Mouse (Mus musculus): ENCODE measurements around the gene Tmem209.

Gene Tmem209

DNA sequence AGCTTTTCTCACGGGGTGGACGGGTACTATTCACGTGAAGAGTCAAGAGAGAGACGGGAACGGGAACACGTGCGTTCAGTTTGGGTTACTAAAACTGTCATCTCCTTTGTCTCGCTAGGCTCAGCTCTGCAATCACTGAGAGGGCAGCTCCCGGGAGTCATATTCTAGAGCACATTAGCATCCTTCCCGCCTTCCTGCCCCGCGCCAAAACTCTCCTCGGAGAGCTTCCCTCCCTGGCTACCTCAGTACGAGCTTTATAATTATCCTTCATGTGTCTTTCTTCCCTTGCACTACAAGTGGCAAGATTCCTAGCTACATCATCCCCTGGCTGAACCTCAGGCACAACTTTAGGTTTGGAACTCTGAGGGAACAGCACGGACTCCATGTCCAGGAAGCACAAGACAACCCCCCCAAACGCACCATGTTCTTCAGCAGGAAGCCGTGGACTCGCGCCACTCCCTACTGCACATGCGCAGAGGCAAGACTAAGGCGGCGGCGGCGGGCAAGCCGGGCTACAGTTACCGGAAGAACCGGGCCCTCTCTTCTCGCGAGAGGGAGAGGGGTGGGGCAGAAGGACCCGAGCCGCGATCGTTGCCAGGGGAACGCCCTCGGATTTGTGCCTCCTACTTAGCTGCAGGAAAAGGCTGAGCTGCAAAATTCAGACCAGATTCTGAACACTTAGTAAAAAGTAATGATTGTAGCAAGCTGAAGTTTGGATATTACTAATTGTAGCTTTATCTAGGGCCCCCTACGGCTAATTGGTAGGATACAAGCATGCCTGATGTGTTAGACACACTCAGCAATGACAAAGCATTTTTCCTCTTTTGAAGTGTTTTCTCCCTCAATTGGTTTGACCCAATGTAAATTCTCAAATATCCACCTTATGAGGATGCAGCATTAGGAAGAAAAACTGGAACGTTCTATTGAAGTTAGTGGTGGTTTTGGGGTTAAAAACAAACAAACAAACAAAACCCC, at the start of gene Tmem209, which contains the start of gene Ssmem1:
Gene Tmem209, minus strand, starts transcription at position 519 of the 975 bp plus-strand sequence.
Gene Ssmem1, plus strand, starts transcription at position 585 of the 975 bp plus-strand sequence.
- DNase-seq = peak; percentile 99

- no peak for DNase-seq
Measured at GRCm38 (mm10) chr6:30556080-30556479, 46.5 kb upstream of the Tmem209 start.

GRCm38 (mm10) chr6:30554621-30555170, 45.1 kb upstream of the Tmem209 start:
- DNase-seq = no peak

- no peak for DNase-seq
Measured at GRCm38 (mm10) chr6:30554092-30554491, 44.5 kb upstream of the Tmem209 start.

DNA sequence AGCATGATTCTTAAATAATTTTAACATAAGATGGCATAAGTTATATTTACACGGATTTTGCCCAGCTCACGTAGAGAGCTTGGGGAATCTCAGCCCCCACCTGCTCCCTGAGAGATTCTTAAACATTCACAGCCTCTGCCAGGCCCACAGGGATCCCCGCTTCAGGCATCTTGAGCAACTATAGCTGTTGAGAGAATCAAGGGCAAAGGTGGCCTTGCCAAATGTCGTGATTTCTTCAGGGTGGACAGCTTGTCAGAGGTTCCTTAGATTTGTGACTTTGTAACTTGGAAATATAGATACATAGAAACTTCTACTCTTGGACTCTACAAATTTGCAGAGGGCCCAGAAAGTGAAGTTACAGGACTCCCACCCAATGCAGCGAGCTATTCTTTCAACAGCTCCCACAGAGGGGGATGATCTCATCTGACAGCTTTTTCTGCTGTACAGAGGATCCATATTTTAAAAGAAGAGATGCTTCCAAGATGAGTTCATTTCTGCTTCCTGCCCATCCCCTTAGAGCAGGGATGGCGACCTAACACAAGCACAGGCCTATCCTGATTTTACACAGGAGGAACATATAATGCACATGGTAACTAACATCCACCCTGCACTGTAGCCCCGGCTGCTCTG, 43.9 kb upstream of the Tmem209 start:
- DNase-seq = no peak

DNA sequence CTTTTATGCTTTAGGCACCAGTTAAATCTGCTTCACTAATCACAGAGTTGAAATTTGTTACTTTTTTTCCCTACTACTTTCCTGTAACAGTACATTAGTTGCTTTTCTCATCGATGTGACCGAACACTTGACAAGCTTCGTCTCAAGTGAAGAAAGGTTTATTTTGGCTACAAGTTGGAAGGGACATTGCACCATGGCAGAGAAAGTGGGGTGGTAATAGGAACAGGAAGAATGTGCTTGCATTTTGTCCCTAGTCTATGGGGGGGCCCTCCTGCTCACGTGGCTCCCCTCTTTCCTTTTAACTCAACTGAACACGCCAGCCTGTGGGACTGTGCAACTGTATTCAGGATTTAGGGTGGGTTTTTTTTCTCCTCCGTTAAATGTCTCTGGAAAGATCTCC, 43.0 kb upstream of the Tmem209 start:
- no peak for DNase-seq

DNA sequence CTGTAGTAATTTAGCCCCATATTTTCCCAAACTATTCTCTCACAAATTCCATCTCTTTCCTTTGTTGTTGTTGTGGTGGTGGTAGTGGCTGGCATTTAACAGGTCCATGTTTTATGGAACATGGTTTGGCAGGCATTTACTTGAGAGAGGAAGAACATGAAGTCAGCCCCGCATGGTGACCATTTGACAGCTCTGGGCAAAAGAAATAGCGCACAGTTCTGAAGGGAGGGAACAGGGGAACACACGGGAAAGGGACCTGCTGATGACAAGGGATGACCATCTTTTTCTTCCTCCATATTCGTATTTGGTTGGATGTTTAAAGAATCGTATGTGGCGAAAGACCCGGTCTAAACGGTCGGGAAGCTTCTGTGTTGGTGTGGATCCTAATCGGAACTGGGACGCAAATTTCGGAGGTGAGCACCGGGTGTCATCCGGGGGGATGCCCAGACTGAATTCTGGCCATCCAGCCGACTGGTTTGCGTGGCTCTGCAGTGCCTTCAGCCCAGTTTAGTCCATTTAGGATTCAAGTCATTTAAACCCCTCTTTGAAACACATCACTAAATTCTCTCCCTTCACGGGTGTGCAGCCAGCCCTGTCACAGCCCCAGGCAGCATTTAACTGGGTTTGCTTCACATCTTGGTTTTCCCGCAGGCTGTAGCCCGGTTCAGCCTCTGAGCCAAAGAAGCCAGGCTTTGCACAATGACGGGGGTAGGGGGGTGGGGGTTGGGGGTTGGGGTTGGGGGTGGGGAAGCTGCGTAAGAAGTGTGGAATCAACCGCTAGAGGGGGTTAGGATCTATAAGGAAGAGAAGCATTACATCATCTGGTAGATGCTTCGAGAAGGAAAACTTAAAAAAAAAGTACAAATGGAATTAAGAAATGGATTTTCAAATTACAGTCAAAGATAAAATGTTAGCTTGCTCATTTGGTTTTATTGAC, 42.3 kb upstream of the Tmem209 start:
- no peak for DNase-seq

GRCm38 (mm10) chr6:30551193-30551515, 41.6 kb upstream of the Tmem209 start:
- no peak for DNase-seq

DNA sequence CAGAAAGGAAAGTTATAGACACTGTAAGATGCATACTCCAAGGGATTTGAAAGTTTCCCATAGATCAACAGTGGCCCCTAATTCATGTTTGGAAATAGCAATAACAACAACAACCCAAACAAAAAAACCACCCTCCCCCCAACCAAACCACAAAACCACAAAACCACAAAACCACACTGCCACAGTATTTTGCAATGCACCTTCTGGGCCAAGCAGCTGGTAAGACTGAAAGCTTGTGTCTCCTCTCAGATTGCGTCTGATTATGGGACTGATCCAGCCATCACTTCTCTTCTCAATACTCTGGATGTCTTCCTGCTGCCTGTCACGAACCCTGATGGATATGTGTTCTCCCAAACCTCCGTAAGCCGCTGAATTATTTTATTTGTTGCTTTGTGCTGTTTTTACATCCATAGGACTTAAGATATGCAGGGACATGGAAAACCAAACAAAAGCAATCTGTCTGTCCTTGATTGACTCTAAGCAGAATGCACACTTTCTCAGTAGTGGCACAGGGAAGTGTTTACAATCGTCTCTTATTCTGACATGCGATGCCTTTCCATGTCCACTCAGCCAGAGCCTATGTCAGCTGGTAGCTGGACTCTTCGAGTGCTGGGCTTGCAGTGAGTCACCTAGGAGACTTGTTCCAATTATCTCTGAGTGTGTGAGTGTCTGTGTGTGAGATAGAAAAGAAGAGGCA, 41.1 kb upstream of the Tmem209 start:
- DNase-seq = no peak

GRCm38 (mm10) chr6:30549231-30549761, 39.7 kb upstream of the Tmem209 start:
- no peak for DNase-seq

DNA sequence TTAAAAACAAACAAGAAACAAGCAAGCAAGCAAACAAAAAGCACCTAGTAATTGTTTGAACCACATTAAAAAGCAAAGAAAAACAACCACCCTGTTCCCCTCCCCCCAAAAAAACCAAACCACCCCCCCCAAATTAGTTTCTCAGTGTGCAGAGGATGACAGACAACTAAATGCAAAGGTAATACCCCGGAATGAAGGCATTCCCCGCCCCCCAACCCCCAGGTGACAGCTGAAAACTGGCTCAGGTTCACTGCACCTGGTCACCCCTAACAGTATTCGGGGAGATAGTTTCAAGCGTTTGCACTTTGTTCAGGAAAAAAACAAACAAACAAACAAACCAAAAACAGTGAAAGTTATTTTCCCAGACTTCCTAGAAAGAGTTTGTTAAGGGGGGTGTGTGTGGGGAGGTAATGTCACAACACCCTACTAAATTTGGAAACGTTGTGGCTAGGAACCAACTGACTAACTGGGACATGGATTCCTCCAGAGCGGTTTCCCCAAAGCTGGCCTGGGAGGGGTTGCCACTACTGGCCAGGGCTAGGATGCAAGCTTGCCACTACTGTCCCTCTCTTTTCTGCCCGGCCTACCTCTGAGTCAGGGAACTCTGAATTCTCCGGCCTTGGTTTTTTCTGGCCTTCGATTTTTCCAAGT, 38.2 kb upstream of the Tmem209 start:
- DNase-seq = no peak

DNA sequence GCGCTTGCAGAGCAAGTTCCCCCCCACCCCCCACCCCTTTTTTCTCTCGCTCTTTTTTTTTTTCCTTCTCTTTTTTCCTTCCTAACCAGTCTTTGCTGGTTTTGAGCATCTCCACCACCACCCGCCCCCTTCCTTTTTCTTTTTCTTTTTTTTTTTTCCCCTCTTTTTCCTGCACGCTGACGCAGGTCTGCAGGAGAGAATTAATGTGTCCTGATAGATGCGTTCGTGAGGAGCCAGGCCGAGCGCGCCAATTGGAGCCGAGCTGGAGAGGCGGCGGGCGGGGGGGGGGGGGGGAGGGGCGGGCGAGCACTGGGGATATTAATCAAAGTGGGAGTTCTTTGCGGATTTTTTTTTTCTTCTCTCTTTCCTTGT, 37.7 kb upstream of the Tmem209 start:
- DNase-seq = peak; percentile 58

DNA sequence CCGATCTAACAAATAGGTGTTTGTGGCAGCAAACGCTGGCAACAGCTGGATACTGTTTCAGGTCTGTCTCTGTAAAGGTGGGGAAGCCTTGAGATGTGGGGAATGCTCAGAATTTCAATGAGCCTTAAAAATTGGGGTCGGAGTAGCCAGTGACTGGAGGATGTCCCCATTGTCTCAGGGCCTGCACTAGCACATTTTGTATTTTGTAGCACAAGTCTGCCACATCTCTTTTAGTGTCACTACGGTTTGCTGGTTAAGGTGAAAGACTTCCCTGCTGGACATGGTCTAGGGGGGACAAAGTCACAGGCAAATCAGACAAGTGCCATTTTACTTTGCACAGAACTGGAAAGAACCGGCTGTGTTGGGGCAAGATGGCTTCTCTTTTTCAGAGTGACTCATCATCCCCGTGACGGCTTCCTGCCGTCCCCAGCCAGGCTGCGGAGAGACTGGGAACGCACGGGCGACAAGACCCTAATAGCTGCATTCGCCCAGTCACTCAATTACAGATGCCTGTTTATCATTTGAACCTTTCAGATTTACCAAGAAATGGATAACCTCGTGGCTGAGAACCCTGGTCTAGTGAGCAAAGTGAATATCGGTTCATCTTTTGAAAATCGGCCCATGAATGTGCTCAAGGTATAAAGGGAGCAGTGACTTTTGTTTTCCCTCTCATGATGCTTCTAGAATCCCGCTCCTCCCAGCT, 37.1 kb upstream of the Tmem209 start:
- DNase-seq = no peak

DNA sequence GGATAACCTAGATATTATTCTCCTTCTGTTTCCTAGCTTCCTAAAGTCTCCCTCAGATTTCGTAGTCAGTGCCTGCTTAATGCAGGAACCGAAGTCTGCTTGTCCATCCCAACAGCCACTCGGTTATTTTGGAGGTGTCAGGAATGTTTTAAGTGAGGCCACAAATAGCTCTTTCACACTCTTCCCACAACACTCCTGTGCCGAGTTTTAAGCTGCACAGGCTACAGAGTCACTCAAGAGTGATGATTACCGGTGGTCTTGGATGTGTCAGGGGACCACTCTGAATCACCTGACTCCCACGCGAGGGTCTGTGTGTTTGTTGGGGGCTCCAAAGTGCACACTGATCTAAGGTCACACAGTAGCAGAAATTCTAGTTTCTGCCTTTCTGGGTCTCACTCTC, 36.1 kb upstream of the Tmem209 start:
- DNase-seq = no peak

DNA sequence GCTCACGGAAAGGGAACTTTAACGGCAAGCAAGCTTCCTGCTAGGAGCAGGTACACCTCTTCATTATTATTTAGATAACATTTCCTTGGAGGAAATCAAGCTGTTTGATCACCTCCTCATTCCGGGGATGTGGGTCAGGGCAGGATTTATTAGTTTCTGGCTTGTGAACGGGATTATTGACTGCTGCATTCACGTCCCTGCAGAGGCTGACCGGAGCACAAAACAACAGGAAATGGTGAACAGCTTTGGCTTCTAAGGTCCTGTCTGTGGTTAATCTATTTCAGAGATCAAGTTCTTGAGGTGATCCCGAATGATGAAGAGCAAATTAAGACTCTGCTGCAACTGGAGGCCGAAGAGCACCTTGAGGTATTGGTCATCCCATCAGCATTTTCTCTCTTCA, 34.3 kb upstream of the Tmem209 start:
- no peak for DNase-seq

- DNase-seq = no peak
Measured at GRCm38 (mm10) chr6:30543077-30543476, 33.5 kb upstream of the Tmem209 start.

- no peak for DNase-seq
Measured at GRCm38 (mm10) chr6:30542277-30542676, 32.7 kb upstream of the Tmem209 start.

DNA sequence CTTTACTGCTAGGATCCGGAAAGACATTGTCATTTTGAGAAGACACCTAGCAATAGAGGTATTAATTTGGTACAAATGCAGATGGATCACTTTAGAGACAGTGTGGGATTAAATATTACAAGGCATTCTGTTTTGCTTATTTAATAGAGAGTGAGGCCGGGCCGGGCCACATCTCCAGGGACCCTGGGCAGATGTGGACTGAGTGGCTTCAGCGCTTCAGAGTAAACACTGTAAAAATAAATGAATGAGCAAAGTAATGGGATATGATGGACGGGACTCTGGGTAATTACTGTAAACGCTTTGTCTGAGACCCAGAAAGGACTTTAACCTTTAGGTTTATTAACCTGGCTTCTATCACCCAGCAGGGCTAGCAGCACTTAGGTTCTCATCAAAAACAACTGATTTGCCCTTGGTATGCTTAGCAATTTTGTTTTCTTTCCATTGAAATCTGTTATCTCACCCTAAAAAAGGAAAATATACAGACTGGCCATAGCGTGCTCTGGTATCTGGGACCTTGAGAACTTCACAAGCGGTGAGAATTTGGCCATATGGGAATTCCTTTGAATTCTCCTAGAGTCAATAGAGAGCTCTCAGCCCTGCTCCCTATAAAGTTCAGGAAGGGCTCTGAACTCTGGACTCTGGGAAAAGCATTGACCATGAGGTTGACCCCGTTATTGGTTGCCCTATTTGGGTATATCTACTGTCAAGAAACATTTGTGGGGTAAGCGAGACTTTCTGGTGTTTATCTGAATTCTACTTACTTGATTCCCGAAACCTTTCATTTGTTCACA, 31.6 kb upstream of the Tmem209 start, which contains the start of gene Cpa2:
Gene Cpa2, plus strand, starts transcription at position 574 of the 791 bp plus-strand sequence.
- DNase-seq = no peak

- DNase-seq = no peak
Measured at GRCm38 (mm10) chr6:30538800-30539199, 29.2 kb upstream of the Tmem209 start.

- no peak for DNase-seq
Measured at GRCm38 (mm10) chr6:30538240-30538639, 28.7 kb upstream of the Tmem209 start.
